Mouse (Mus musculus) embryo, embryonic 10 days (tissue): Measurements from ENCODE around the gene Haghl.

Experiments used
- DNase-seq: peaks from one replicate; pipeline ENCODE4 v3.0.0-alpha.2; 2015; ENCODE audit warnings: low spot score

Haghl gene

DNA sequence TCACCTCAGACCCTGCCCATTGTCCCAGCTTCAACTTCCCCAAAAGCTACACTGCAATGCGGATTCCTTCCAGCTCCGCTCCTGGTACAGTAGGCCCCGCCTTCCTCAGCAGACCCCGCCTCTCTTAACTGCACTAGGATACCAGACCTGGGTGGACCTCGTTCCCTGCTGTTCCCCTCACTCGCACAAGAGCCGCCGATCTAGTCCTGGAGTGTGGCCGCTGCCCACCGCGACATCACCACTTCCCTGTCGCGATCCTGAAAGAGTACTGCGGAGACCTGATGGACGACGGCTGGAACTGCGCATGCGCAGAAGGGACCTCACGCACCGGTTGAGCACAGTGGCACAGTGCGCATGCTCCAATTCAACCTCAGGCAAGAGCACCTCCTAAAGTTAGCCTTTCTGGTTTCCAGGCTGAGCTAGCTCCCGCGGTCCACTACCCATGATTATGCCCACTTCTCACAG, at the start of gene Haghl:
Haghl (minus strand) TSS at position 393 of the 465 bp plus-strand sequence.
- DNase-seq: peak; percentile 99

DNA sequence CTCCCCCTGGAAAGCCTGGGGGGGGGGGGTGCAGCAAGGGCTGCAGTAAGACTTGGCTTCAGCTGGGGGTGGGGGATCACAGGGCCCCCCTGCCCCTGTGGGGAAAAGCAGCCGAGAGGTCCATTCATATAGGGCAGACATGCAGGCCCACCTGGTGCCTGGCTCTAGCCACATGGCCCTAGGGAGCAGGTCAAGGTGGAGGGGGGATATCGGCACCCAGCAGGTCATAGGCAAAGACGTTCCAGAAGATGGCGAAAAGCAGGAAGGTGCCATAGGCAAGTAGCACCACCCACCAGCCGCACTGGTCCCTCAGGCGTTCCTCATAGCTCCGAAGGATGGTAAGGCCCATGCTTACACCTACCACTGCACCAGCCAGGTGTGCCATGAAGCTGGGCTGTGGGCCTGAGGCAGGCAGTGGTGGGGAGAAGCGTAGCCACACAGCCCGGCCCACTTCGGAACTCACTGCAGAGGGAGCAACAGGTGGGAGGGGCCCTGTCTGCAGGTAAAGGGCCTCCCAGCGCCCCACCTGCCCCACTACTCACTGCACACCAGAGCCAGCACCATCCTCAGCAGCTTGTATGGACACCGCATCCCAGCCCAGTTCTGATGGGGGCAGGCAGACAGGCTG, 49.2 kb upstream of the Haghl start:
- DNase-seq: no peak

DNA sequence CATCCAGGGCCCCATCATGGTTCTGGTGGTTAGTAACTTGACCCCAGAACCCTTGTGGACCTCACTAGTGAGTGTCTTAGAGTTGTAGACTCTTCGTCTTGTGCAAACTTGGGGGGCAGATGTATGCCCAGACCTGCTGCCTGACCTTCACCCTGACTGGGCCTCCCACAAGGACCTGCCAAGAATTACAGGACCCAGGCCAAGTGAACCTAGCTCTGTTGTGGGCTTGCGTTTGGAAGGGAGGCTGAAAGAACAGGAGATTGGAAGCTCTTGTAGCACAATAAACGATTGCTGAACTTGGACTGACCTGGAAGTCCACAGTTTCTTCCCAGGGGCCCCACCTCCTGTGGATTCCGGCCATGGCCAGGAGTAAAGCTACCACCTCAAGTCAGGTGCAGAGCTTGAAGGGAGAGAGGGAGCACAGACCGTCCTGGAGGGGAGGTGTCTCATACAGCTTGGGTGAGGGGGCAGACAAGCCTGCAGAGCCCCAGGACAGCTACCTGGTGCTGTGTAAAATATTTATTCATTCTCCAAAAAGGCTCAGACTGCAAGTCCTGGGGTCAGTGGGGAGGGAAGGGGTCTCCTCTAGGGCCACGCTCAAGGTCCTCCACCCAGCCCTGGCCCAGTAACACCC, 48.6 kb upstream of the Haghl start:
- no peak for DNase-seq

DNA sequence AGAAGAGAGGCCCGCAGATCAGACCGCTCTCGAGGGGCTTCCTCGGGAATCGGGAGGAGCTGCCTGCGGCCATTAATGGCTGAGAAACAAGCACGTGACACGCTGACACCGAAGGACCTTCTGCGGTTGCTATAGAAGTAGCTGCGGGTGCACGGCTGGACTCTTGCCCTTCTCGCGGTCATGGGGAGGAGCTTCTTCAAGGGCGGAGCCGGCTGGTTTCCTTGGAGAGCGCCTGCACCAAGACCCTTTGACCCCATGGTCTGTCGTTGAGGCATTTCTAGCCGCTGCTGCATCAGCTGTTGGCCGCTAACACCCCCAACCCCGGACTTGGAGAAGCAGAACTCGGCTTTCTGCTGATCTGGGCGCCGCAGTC, 47.8 kb upstream of the Haghl start, which contains the start of gene Stub1:
Stub1 (minus strand) TSS at position 114 of the 373 bp plus-strand sequence.
- peak; percentile 98 for DNase-seq

DNA sequence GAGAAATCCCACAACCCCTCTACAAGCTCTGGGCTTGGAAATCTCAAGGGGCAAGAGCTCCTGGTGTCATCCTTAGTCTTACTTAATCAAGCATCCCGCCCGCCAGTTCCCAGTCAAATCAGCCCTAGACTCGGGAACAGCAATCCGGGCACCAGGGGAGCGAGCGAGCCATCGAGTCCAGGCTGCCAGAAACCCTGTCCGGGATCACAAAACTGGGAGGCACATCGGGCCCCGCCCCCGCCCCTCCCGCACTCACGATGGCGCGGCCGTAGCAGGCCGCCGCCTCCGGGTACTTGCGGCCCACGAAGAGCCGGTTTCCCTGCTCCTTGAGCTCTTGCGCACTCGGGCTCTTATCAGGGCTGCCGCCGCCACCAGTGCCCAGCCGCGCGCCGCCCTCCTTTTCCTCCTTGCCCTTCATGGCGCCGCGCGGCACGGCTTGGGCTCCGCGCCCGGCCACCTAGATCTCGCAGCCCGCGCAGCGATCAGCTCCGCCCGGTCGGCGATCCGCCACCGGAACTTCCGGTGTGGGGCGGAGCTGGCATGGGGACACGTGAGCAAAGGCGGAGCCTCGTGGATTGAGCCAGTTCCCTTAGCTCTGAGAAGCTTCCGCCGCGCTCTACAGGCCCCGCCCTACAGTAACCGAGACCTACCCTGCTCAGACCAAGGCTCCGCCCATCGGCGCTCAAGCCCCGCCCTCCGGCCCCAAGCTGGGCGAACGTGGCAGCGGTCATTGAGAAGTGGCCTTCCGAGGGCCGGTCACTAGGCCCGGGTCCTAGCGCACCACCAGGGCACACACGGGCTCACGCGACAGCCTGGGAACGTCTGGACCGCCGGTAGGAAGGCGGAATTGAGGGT, 47.2 kb upstream of the Haghl start:
- peak; percentile 99 for DNase-seq

DNA sequence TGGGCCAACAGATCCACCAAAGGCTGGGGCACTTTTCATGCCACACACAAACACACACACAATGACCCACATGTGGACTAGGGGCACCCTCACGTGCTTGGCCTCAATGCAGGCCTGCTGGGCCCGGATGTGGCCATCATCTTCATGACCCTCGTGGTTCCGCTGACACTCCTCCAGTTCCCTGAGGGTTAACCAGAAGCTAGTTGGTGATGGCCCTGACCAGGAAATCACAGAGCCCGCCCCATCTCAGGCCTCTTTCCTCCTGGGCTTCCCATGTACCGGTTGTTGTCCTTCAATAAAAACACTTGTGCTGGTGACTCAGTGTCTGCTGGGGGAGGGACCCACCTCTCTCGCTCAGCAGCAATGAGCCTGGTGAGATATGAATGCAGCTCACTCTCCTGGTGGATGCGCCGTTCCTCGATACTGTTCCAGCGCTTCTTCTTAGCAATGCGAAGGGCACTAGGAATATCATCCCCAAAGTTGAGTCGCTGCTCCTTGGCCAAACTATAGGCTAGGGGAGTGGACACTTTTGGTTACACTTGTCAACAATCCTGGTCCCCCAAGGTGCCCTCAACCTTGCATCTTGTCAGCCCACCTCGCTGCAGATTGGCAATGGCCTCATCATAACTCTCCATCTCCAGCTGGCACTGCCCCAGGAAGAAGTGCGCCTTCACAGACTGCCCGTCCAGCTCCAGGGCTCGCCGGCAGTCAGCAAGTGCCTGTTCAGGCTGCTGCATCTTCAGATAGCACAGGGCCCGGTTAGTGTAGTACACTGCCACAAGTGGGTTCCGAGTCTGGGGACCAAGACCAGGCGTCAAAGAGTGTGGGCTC, 46.2 kb upstream of the Haghl start:
- DNase-seq: no peak

DNA sequence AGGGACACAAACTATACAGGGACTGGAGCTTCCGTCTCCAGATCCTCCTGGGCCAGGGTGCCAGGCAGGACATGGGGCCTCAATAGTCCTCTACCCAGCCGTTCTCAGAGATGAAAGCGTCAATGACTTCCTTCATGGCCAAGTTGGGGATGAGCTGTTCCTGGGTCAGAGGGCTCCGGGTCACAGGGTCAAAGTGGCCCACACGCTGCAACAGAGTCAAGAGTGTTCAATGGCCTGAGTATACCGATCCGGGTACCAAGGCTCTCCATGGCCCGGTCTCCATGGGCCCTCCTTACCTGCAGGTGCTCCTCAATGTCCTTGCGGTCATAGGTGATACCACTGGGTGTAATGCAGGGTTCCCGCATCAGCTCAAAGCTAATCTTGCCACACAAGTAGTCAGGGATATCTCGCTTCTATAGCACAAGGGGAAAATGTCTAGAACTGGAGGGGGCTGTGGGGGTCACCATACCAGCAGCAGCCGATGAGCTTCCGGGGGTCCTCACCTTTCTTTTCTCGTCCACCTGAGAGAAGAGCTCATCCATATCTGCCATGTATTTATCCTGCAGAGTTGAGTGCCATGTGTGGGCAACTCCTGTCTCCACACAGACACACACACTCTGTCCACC, 45.4 kb upstream of the Haghl start:
- DNase-seq: no peak

DNA sequence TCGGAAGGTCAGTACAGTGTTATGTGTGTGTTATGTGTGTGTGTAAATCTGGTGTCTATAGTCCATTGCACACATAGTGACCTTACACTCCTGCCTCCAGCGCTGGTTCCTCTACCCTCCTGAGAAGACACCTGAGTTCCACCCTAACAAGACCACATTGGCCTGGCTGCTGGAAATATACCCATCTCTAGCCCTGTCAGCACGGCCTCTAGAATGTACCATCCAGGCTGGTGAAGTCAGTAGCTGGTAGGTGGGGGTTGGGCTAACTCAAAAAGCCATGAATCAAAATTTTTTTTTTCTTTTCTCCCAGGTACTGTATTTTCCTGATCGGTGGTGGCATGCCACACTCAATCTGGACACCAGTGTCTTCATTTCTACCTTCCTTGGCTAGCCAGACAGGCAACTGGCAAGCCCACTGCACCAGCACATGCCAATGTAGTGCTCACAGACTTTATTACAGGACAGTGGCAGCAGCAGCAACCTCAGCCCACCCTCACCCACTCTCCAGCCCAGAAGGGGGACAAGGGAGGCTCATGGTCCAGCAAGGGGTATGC, 44.8 kb upstream of the Haghl start:
- DNase-seq: no peak

DNA sequence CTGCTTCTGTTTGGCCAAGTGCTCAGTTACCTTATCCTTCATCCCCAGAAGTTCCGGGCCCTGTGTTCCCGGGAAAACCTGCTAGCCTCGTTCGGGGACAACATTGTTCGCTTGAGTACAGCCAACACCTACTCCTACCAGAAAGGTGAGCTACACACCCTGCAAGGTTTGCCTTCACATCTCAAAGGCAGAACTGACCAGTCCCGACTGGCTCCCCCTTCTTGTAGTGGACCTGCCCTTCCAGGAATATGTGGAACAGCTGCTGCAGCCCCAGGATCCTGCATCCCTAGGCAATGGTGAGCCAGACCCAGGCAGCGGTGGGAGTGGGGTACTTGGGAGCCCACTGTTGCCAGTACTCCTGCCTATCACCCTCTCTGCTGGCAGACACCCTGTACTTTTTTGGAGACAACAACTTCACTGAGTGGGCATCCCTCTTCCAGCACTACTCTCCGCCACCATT, 44.1 kb upstream of the Haghl start:
- no peak for DNase-seq

DNA sequence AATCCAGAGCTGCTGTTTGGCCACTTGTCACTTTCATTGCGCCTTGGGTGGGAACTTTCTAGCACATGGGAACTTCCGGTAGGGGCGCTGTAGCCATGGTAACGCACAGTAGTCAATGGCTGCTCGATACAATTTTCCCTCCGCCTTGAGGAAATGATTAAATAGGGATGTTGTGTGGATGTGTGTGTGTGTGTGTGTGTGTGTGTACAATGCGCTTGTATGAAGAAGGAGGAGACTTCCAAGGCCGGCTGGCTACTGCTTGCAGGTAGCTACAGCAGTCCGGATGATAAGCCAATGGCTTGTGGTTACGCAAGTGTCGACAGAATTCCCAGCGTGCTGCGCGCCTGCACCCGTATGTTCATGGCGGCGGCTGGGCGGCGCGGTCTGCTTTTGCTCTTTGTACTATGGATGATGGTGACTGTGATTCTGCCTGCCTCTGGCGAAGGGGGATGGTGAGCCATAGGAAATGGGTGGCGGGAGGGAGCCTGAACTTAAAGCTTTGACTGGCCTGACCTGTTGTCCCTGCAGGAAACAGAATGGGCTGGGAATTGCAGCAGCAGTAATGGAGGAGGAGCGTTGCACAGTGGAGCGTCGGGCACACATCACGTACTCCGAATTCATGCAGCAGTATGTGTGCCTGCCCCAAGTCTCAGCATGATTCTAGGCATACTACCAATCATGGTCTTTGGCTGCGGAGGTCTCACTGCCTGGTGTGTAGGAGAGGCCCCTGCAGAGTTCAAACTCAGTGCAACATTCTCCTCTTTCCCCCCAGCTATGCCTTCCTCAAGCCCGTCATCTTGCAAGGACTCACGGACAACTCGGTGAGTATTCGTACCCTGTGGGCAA, 43.5 kb upstream of the Haghl start, which contains the start of gene Jmjd8:
Jmjd8 (plus strand) TSS at position 156 of the 846 bp plus-strand sequence.
- peak; percentile 91 for DNase-seq

DNA sequence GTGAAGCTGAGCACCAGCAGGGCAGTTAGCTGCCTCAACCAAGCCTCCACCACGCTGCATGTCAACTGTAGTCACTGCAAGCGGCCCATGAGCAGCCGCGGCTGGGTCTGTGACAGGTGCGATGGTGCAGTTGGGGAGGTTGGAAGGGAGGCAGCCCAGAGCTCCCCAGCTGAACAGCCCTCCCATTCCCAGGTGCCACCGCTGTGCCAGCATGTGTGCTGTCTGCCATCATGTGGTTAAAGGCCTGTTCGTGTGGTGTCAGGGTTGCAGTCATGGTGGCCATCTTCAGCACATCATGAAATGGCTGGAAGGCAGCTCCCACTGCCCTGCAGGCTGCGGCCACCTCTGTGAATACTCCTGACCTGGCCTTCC, 42.7 kb upstream of the Haghl start:
- no peak for DNase-seq

DNA sequence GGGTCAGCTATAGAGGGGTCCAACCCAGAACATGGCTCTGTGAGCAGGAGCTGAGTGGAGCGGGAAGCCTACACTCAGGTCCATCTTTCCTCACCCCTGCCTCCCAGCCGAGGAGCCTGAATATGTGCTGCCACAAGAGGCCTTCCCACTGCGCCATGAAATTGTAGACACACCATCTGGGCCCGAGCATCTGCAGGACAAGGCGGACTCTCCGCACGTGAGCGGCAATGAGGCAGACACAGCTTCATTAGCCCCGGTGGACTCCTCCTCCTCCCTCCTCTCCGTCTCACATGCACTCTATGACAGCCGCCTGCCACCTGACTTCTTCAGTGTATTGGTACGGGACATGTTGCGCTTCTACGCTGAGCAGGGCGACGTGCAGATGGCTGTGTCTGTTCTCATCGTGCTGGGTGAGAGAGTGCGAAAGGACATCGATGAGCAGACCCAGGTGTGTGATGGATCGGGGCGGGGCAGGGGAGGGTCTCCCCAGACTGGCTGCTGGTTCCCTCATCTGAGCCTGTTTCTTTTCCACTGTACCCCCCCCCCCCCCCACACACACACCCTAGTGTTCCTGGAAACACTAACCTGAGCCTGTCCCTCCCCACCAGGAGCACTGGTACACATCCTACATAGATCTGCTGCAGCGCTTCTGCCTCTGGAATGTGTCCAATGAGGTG, 42.2 kb upstream of the Haghl start:
- no peak for DNase-seq

DNA sequence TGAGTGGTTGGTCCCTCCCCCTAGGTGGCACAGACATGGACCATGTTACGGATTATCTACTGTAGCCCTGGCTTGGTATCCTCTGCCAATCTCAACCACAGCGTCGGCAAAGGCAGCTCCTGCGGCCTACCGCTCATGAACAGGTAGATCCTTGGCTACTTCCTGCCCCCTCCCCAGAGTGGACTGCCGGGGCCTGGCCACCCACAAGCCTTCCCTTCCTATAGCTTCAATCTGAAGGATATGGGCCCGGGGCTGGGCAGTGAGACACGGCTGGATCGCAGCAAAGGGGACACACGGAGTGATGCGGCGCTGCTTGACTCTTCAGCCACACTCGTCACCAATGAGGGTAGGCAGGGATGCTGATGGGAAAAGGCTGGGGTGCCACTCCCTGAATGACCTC, 41.5 kb upstream of the Haghl start:
- DNase-seq: no peak

DNA sequence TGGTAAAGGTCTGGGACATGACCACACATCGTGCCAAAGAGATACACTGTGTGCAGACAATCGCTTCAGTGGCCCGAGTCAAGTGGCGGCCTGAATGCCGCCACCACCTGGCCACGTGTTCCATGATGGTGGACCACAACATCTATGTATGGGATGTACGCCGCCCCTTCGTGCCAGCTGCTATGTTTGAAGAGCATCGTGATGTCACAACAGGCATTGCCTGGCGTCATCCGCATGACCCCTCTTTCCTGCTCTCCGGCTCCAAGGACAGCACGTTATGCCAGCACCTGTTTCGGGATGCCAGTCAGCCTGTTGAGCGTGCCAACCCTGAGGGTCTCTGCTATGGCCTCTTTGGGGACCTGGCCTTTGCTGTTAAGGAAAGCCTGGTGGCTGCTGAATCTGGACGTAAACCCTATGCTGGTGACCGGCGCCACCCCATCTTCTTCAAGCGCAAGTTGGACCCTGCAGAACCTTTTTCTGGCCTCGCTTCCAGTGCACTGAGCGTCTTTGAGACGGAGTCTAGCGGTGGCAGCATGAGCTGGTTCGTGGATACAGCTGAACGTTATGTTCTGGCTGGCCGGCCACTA, 40.6 kb upstream of the Haghl start:
- no peak for DNase-seq

DNA sequence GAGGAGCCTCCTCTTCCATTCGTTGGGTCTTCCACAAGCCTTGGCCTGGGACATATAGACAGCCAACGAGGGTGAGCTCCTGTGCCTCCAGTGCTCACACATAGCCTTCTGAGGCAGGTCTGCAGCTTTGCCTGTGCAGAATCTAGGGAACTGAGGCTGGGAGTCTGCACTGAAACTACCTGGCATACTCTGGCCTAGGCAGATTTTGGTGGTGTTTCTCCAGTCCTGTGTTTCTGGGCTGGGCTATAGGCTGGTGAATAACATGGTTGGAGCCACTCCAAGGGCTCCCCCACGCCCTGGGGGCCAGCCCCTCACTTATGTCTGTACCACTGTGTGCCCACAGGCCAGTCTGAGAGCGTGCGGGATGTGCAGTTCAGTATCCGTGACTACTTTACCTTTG, 39.8 kb upstream of the Haghl start:
- no peak for DNase-seq

DNA sequence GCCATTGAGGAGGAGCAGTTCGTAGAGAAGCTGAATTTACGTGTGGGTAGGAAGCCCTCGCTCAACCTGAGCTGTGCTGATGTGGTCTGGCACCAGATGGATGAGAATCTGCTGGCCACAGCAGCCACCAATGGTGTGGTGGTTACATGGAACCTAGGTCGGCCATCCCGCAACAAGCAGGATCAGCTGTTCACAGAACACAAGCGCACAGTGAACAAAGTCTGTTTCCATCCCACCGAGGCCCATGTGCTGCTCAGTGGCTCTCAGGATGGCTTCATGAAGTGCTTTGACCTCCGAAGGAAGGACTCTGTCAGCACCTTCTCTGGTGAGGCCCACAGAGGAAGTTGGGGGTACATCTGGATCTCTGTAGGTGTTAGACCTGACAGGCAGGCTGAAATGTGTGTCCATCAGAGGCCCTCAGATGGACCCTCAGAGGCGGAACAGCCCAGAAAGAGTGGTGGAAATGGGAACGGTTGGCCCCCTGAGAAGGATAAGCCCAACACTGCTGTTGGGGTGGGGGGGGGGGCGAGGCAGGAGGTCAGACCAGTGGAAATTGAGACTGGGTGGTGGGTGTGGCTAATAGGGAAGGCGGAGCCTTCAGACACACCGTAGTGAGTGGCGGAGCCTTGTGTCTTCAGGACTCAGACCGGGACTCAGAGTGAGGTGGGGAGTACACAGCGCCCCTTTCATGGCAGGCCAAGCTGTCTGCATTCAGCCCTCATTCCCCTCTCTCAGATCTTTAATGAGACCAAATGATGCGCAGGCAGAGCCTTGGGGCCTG, 39.1 kb upstream of the Haghl start:
- no peak for DNase-seq

DNA sequence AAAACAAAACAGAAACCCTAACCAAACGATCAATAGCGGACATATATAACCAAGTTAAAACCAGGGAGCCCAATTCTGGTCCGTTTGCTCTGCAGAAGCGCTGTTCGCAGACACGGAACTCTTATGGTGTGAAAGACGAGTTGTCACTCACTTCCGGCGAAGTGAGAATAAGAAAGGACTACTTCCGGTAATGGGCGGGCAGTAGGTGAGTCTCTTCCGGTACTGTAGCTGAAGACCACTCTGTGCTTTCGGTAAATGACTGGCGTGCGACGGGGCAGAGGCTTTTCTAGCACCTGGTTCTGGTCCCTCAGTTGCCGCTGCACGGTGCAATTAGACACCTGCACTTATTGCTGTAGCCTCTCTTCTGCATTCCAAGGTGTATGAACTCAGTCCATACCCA, 38.0 kb upstream of the Haghl start, which contains the start of gene Wdr24:
Wdr24 (plus strand) TSS at position 176 of the 400 bp plus-strand sequence.
- DNase-seq: peak; percentile 93
